Mouse (Mus musculus): Measurements from ENCODE around the gene Epha8.
A peak's percentile ranks its signal among the peaks of the same experiment; 100 is the strongest.

The Epha8 gene

DNA sequence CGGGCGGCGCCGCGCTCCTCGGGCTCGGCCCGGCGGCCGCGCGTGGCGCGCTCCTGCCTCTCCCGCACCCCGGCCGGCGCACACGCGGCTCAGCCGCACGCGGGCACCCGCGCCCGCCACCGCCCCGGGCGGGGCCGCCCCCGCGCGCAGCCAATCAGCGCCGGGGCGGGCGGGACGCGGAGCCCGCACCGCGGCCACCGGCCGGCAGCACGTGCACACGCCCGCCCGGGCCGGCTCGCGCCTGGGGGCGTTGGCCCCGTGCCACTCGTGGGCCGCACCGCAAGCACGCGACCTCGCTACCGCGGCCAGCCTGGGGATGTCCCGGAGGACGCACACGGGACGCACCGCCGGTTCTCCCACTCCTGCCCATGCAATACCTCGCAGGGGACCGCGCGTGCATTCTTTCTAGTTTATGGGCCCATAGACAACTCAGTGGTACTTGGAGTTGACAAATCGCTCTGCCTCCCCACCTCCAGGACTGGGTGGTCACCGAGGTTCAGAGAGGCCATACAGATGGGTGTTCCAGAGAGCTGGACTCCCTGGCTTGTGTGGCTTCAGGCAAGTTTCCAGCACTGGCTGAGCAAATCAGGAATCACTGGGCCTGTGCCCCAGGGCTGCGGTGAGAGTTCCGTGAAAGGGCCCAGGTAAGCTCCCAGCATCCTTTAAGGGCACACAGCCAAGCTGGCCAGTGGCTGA is at the start of gene Epha8:
Epha8 (minus strand) TSS at position 66 of the 696 bp plus-strand sequence.
- DNase-seq (ENCODE audit: low read depth, low spot score) = no peak

GRCm38 (mm10) chr4:137001825-137002224 is 45.2 kb upstream of the Epha8 start:
- no peak for DNase-seq (ENCODE audit: low read depth, low spot score)

GRCm38 (mm10) chr4:137001020-137001419 is 44.4 kb upstream of the Epha8 start:
- no peak for DNase-seq (ENCODE audit: low read depth, low spot score)

- DNase-seq (ENCODE audit: low read depth, low spot score) = no peak
Measured at GRCm38 (mm10) chr4:136998371-136998770, 41.8 kb upstream of the Epha8 start.

GRCm38 (mm10) chr4:136997723-136998345 is 41.2 kb upstream of the Epha8 start:
- no peak for DNase-seq (ENCODE audit: low read depth, low spot score)

DNA sequence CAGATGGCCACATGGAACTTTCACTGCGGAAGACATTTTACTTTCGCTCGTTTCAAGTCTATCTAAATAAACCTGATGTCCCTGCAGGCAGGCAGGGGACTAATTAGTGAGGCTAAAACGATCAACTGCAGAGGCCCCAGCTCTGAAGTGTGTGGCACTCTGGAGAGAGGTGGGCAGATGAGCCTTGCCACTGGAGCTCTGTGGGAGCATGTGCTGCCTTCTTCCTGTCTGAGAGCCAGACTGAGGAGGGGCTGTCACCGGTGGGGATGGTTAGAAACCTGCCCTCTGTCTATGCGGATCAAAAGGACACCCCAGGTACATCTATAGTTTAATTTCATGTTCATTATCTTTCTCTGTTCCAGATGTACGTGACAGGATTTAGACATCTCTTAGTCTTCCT is 40.3 kb upstream of the Epha8 start:
- no peak for DNase-seq (ENCODE audit: low read depth, low spot score)

DNA sequence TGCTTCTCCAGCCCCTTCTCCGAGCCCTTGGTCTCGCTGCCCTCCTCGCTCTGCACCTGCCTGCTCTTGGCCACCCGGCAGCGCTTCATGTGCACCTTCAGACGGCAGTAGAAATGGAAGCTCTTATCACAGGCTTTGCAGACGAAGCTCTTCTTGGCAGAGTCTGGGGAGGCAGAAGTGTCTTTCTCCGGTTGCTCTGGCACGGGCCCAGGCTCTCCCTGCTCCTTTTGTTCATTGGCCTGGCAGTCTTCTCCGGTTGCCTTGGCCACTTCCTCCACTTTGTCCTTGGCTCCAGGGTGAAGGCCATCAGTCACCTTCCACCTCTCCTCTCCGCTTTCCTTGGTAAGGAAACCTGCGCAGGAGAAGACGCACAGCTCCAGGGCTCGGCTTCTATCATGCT is 38.7 kb upstream of the Epha8 start:
- DNase-seq (ENCODE audit: low read depth, low spot score) = no peak

GRCm38 (mm10) chr4:136981993-136982695 is 25.5 kb upstream of the Epha8 start:
- DNase-seq (ENCODE audit: low read depth, low spot score) = no peak

DNA sequence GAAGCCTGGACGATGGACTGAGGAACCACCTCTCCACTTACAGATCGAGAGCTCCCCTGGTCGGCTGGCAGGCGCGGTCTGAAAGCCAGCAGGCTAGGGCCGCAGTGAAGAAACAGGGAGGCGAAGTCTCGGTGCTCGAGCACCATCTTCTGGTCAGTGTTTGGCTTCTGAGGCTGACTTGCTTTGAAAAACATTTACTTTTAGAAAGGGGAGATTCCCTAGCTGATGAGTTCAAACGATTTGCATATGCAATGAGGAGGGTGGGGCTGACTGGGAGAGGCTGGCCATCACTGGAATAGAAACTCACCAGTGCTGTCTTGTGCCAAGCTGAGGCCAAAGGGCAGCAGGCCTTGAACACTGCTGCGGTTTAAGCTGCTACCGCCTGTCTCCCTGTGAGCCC is 24.7 kb upstream of the Epha8 start:
- peak; percentile 46 for DNase-seq (ENCODE audit: low read depth, low spot score)

- no peak for DNase-seq (ENCODE audit: low read depth, low spot score)
Measured at GRCm38 (mm10) chr4:136980921-136981320, 24.3 kb upstream of the Epha8 start.

DNA sequence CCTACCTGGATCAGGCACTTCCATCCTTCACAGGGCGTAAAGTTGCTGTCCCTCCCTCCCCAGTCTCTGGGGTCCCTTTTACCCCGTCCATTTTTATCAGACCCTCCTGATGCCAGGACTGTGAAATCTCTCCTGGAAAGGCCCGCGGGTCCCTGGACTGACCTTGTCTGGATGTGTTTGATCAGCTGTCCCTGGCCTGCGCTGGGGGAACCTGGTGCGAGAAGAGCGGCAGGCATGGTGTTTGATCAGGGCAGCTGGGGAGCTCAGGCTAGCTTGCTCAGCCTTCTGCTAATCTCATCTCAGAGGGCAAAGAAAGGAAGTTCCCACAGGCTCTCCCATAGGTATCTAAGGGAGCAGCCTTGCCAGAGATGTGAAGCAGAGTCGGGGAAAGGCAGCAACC is 20.6 kb upstream of the Epha8 start:
- no peak for DNase-seq (ENCODE audit: low read depth, low spot score)

- DNase-seq (ENCODE audit: low read depth, low spot score) = no peak
Measured at GRCm38 (mm10) chr4:136970939-136971338, 14.3 kb upstream of the Epha8 start.

- DNase-seq (ENCODE audit: low read depth, low spot score) = no peak
Measured at GRCm38 (mm10) chr4:136969503-136970276, 13.1 kb upstream of the Epha8 start.

DNA sequence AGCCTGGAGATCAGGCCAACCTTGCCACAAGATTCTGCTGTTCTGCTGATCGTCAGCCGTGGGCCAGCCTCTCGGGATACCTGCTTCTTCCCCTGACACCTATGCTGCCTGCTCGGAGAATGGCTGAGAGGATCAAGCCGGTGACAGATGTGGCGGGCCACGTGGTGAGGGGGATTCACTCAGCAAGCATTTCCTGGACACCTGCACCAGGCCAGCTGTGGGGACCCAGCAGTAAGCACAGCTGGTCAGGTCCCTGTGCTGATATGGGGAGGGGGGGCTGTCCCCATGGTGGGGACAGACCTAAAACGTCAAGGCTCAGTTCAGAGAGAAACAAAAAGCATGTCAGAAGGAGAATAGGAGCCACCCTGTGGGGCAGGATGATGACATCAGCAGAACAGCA is 12.5 kb upstream of the Epha8 start:
- DNase-seq (ENCODE audit: low read depth, low spot score) = no peak

- DNase-seq (ENCODE audit: low read depth, low spot score) = no peak
Measured at GRCm38 (mm10) chr4:136967511-136967910, 10.9 kb upstream of the Epha8 start.

- no peak for DNase-seq (ENCODE audit: low read depth, low spot score)
Measured at GRCm38 (mm10) chr4:136966493-136967390, 10.1 kb upstream of the Epha8 start.

DNA sequence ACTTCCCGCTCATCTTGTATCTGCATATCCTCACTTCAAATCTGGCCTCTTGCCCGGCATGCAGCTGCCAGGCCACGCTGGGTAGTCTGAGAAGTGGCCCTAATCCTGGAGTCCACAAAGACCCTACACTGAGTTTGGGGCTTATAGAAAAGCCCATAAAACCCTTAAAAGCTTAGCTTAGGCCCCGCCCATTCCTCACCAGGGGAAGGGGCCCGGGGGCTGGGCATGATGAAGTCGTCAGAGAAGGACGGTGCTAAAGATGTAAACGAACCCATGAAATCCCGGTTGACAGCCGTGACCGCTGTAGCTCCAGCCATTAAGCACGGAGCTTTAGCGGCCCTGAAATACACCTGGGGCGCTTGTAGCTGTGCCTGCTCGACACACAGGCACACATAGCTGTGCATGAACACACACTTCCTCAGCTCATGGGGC is 8.4 kb upstream of the Epha8 start:
- DNase-seq (ENCODE audit: low read depth, low spot score) = no peak

DNA sequence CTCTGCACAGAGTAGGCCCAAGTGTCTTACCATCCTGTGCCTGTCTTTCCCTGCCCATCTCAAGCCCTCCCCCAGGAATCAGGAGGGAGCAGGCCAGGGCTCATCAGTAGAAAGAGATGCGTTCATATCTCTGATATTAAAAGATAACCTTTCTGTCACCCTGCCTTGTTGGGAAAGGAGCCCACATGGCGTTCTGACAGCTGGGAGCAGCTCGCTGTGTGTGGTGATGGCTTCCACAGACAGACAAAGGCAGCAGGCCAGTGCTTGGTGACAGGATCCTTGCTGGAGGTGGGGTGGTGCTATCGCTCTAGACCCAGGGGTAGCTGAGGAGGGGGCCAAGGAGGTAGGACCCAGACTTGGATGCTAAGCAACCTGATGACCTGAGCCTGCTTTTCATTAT is 5.8 kb upstream of the Epha8 start:
- no peak for DNase-seq (ENCODE audit: low read depth, low spot score)

GRCm38 (mm10) chr4:136961642-136962285 is 5.1 kb upstream of the Epha8 start:
- DNase-seq (ENCODE audit: low read depth, low spot score) = no peak

- DNase-seq (ENCODE audit: low read depth, low spot score) = no peak
Measured at GRCm38 (mm10) chr4:136960581-136960980, 4.0 kb upstream of the Epha8 start.

GRCm38 (mm10) chr4:136960068-136960467 is 3.5 kb upstream of the Epha8 start:
- DNase-seq (ENCODE audit: low read depth, low spot score) = no peak
